Mouse (Mus musculus) gonadal fat pad, adult 2 months (tissue): ENCODE data around the gene Map3k4. TPM values are rescaled to one million over a fixed set of nuclear protein-coding genes. Genes with fewer than 3 reads are reported as not detected.

ENCODE experiments used
- DNase-seq: peaks from one replicate; pipeline ENCODE4 v3.0.0-alpha.2; 2012; ENCODE audit warnings: low read depth
- polyA plus RNA-seq: library from polyadenylated mRNA; depleted of rRNA; stranded (reverse); fragments of >200 nt; gene quantifications from 2 replicates; pipeline ENCODE4 v1.2.3, GENCODE M21; 2012; rRNA removed

The Map3k4 gene
- polyA plus RNA-seq, 1 experiment = 12.7 TPM

- DNase-seq = no peak
Measured at GRCm38 (mm10) chr17:12184283-12184682, 134.3 kb downstream of the Map3k4 start.

- DNase-seq = no peak
Measured at GRCm38 (mm10) chr17:12182702-12183485, 135.7 kb downstream of the Map3k4 start.

- no peak for DNase-seq
Measured at GRCm38 (mm10) chr17:12179766-12180165, 138.8 kb downstream of the Map3k4 start.

GRCm38 (mm10) chr17:12179339-12179738, 139.3 kb downstream of the Map3k4 start:
- no peak for DNase-seq

Other genes starting within 250 kb of the Map3k4 start
- gene Agpat4, start 200.1 kb downstream of the Map3k4 start, polyA plus RNA-seq = 6.4 and 9.4 TPM in 2 replicates
- gene Plg, start 59.8 kb upstream of the Map3k4 start, polyA plus RNA-seq = 1.0 TPM in 1 of 2 replicates, not detected in the other
- gene Slc22a3, start 188.9 kb upstream of the Map3k4 start, polyA plus RNA-seq = 21.6 and 29.0 TPM in 2 replicates